Mouse (Mus musculus) CD8-positive naive resting alpha-beta T cell, adult 2 months (primary cell): Measurements from ENCODE around the gene Nobox.

Source experiments
- DNase-seq, 2 experiments: peaks; one replicate each; pipeline ENCODE4 v3.0.0; 2022; ENCODE audit warnings: low read depth in 2 of 2, low spot score in 2 of 2

Nobox gene

GRCm38 (mm10) chr6:43274123-43274522, 35.2 kb downstream of the Nobox start:
- no peak for DNase-seq

- DNase-seq, result no peak
These were observed 36.8 kb downstream of the Nobox start for GRCm38 (mm10) chr6:43272597-43272996.

- no peak for DNase-seq
These were observed 43.0 kb downstream of the Nobox start for GRCm38 (mm10) chr6:43266356-43266755.

GRCm38 (mm10) chr6:43265363-43266041, 43.9 kb downstream of the Nobox start, which contains the start of gene Arhgef5:
TSS of gene Arhgef5 (plus strand) at chr6:43265582.
- peak; percentile 4 to 10 for DNase-seq

DNA sequence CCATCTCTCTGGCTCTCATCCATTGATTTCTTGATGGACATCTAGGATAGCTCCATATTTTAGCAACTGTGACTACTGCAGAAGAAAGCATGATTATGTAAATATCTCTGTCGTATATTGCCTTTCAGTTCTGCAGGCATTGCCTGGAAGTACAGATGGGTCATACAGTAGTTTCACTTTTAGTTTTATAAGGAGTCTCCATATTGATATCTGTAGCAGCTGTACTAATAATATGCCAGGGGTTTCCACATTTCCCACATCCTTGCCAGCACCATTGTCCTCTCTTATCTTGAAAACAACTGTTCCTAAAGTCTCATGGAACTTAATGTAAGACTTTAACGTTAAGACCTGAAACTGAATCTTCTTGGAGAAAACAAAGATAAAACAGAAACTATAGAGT, 48.6 kb downstream of the Nobox start:
- no peak for DNase-seq

- no peak for DNase-seq
These were observed 55.0 kb downstream of the Nobox start for GRCm38 (mm10) chr6:43254193-43254926.
